Mouse (Mus musculus) bone marrow macrophage, adult 2 months (primary cell): ENCODE results near the gene Tmbim1. TPM values are rescaled to one million over a fixed set of nuclear protein-coding genes. Genes with fewer than 3 reads are reported as not detected.

Source experiments
- H3K27ac ChIP-seq: 2 replicates; pipeline ENCODE4 v1.5.1; 2012; ENCODE audit warnings: low read depth, low read length; ENCODE audit not compliant: insufficient read depth
- H3K4me1 ChIP-seq: 2 replicates; pipeline ENCODE4 v1.6.1; 2012; ENCODE audit warnings: low read length; ENCODE audit not compliant: control insufficient read depth, insufficient read depth
- H3K4me3 ChIP-seq: 2 replicates; pipeline ENCODE4 v1.5.1; 2012; ENCODE audit warnings: mild to moderate bottlenecking, low read length, moderate library complexity; ENCODE audit not compliant: insufficient read depth
- CTCF ChIP-seq: IDR thresholded peaks from 2 replicates; pipeline ENCODE4 v1.5.1; 2012; ENCODE audit warnings: low read depth, mild to moderate bottlenecking, low read length, moderate library complexity
- POLR2A ChIP-seq: IDR thresholded peaks from 2 replicates; pipeline ENCODE4 v1.6.1; 2012; ENCODE audit warnings: mild to moderate bottlenecking, low read depth, low read length, borderline replicate concordance
- polyA plus RNA-seq: library from polyadenylated mRNA; stranded (reverse); fragments of >200 nt; gene quantifications from 2 replicates; pipeline ENCODE4 v1.2.4, GENCODE M21; 2012; ENCODE audit not compliant: missing spikeins, insufficient read depth, insufficient read length

The Tmbim1 gene
- polyA plus RNA-seq, 1 experiment: 73.6 TPM

- peaks cover 6% of the 10 kb centered on the region for H3K4me1 ChIP-seq
- no peak within 1 kb of the TSS for H3K4me3 ChIP-seq
- H3K27ac ChIP-seq: no peak within 1 kb of the TSS
- no peak for TF ChIP-seq POLR2A
- TF ChIP-seq CTCF: no peak
These were observed 26.9 kb downstream of the Tmbim1 start, which contains the start of gene Gpbar1 for GRCm38 (mm10) chr1:74278538-74278937. Gene Gpbar1 (plus strand): TSS chr1:74278550.

DNA sequence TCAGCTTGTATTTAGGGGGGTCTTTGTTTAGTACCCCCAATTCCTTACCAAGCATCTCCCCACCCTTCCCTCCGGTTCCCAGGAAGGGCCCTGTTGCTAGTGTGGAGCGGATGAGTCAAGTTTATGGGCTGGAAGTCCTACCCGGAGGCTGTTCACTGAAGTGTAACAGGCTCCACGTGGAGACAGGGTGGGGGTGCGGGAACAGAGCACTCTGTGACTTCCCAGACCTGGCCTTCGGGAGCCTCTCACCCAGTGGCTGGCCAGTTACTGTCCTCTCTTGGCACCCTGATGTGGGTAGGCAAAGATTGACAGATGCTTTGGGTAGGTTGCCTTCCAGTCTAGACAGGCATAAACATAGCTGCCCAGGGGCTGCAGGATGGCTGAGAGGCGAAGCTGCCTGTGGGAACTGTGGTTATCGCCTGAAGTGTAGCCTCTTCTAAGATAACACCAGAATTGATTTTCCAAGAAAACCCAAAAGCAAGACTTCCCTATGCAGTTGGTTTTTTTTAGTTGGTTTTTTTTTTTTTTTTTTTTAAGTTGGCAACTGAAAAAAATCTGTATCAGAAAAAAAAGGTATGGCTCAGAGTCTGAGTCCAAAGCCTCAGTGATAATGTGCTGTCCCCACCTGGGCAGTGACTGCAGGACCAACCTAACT is 27.4 kb downstream of the Tmbim1 start:
- TF ChIP-seq CTCF (no peak), POLR2A (no peak)
- no peak overlapping the region for H3K27ac ChIP-seq
- H3K4me1 ChIP-seq: peaks cover 8% of the 10 kb centered on the region
- H3K4me3 ChIP-seq: no peak overlapping the region

DNA sequence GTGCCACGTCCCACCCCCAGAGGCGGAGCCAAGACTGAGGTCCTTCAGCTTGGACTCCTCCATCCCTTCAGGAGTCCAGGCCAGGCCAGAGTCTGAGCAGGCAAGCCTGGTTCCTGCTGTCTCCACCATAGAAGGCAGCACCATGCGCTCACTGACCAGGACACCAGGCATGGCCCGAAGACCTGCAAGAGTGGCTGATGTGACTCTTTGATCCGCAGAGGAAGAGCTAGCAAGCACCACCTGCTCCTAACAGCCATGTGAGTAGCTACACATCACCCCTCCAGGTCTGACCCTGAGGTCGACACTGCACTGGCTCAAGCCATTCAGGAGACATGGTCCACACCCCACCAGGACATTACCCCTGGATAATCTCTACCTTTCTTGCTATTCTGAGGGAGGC is 28.4 kb downstream of the Tmbim1 start:
- Histone ChIP-seq H3K4me3 (no peak overlapping the region), H3K4me1 (peaks cover 10% of the 10 kb centered on the region), H3K27ac (no peak overlapping the region)
- TF ChIP-seq POLR2A: no peak
- TF ChIP-seq CTCF: no peak

GRCm38 (mm10) chr1:74275015-74275414 is 30.4 kb downstream of the Tmbim1 start:
- peaks cover 10% of the 10 kb centered on the region for H3K4me1 ChIP-seq
- H3K4me3 ChIP-seq: no peak overlapping the region
- TF ChIP-seq POLR2A (no peak), CTCF (no peak)
- no peak overlapping the region for H3K27ac ChIP-seq

GRCm38 (mm10) chr1:74271659-74272058 is 33.8 kb downstream of the Tmbim1 start:
- H3K4me3 ChIP-seq: no peak overlapping the region
- H3K4me1 ChIP-seq: peaks cover 10% of the 10 kb centered on the region
- H3K27ac ChIP-seq: no peak overlapping the region
- TF ChIP-seq CTCF: no peak
- no peak for TF ChIP-seq POLR2A

DNA sequence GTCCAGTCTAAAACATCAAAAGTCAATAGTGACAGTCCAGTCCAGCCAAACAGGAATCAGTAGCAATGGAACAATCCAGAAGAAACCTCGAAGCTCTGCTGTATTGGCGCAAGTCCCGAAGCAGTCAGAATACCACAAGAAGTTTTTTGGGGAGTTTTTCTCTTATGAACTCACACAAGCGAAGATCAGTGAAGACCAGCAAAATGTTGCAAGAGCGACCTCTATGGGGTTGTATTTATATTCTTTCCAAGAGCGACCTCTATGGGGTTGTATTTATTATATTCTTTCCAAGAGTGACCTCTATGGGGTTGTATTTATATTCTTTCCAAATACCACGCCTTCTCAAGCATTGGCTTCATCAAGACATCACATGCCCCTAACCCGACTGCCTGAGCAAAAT is 36.7 kb downstream of the Tmbim1 start:
- no peak for TF ChIP-seq POLR2A
- TF ChIP-seq CTCF: no peak
- H3K4me3 ChIP-seq: no peak overlapping the region
- H3K27ac ChIP-seq: no peak overlapping the region
- H3K4me1 ChIP-seq: peaks cover 6% of the 10 kb centered on the region

DNA sequence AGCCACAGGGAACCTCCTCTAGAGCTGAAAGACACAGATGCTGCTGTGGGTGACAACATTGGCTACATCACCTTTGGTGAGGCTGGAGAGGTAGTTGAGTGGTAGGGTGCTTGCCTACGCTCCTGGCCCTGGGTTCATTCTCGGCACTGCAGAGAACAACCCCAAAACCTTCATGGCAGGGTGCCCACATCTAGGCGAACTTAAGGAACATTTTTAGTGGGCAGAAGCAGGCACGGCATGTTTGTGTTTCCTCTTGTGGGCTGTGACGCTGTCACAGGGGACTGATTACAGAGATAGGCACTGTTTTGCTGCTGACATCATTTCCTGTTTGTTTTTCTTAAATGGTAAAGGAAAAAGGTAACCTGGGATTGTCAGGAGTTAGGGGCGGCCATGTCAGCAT is 42.9 kb downstream of the Tmbim1 start:
- no peak overlapping the region for H3K27ac ChIP-seq
- TF ChIP-seq CTCF: no peak
- TF ChIP-seq POLR2A: no peak
- no peaks in the 10 kb centered on the region for H3K4me1 ChIP-seq
- no peak overlapping the region for H3K4me3 ChIP-seq

GRCm38 (mm10) chr1:74256782-74257181 is 48.6 kb downstream of the Tmbim1 start:
- Histone ChIP-seq H3K27ac (no peak overlapping the region), H3K4me3 (no peak overlapping the region), H3K4me1 (no peaks in the 10 kb centered on the region)
- TF ChIP-seq POLR2A (no peak), CTCF (no peak)

- no peak for TF ChIP-seq CTCF
- peaks cover under 1% of the 10 kb centered on the region; the same call in 1 of the 2 replicates for H3K4me1 ChIP-seq
- H3K4me3 ChIP-seq: no peak overlapping the region
- no peak overlapping the region for H3K27ac ChIP-seq
These were observed 49.6 kb downstream of the Tmbim1 start for GRCm38 (mm10) chr1:74255704-74256345.

GRCm38 (mm10) chr1:74250096-74250495 is 55.3 kb downstream of the Tmbim1 start:
- H3K4me1 ChIP-seq: peaks cover 45% of the 10 kb centered on the region
- TF ChIP-seq CTCF (no peak), POLR2A (no peak)
- no peak overlapping the region for H3K4me3 ChIP-seq
- peak overlapping the region; percentile 75 for H3K27ac ChIP-seq
